Mouse (Mus musculus): ENCODE measurements around the gene Cacng7.
"Not testable (repeated sequence)": the region's sequence is repeated elsewhere in the genome, so short reads cannot be mapped to it uniquely, and the experiment has no call there.

The Cacng7 gene

GRCm38 (mm10) chr7:3332619-3333521, at the start of gene Cacng7:
Gene Cacng7, plus strand, starts transcription at chr7:3332955.
- in situ Hi-C loops (cut with MboI, MseI), result loop anchor here (5.0 kb wide), 1 partner anchor 49 kb away; no protein-coding TSS in a partner anchor

DNA sequence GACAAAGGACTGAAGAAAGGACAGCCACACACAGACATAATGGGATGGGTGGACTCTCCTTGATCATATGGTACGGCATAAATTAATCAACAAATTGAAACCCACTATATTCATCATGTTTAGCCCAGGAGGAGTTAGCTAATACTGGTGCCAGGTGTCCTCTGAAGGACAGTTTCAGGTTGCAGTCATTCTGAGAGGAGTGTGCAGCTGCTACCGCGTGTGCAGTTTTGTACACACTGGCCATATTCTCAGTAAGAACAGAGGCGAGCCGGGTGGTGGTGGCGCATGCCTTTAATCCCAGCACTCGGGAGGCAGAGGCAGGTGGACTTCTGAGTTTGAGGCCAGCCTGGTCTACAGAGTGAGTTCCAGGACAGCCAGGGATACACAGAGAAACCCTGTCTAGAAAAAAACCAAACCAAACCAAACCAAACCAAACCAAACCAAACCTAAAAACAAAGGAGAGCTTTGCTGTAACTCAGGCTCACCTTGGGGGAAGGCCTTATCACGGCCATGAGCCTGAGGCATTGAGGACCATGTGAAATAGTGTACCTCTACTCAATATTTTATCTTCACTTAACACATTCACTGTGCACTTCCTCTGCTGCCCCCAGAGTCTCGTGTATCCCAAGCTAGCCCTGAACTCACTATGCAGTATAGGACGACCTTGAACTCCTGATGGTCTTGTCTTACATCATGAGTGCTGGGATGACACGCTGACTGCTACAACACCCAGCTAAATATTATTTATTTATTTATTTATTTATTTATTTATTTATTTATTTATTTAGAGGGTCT, 49.5 kb upstream of the Cacng7 start:
- in situ Hi-C loops (cut with MboI, MseI), result no loop called here

GRCm38 (mm10) chr7:3284604-3285003, 48.2 kb upstream of the Cacng7 start:
- in situ Hi-C loops (cut with MboI, MseI), result no loop called here

- in situ Hi-C loops (cut with MboI, MseI), result no loop called here
Measured at GRCm38 (mm10) chr7:3286036-3286435, 46.7 kb upstream of the Cacng7 start.

DNA sequence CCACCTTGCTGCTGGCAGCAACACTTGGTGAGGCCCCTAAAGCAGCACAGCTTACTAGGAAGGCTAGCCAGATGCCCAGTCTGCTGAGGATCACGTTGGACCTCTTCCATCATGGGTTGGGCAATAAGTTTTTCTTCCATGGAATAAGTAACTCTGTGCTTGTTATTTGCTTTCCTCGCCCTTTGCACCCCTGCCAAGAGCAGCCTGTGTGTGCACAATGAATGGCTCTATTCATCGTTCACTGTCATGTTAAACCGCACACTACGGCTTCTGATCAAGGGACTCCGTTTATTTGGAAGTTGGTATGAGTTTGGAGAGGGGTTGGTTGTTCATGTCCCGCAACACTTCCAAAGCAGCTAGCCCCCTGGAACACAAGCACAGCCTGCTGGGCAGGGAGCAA, 45.6 kb upstream of the Cacng7 start:
- in situ Hi-C loops (cut with MboI, MseI), result no loop called here

- in situ Hi-C loops (cut with MboI, MseI), result no loop called here
Measured at GRCm38 (mm10) chr7:3288976-3289970, 43.5 kb upstream of the Cacng7 start, which contains the start of the genes Myadm and Prkcg. Gene Myadm, plus strand, starts transcription at chr7:3289080. Gene Prkcg, plus strand, starts transcription at chr7:3289179.

- in situ Hi-C loops (cut with MboI, MseI), result no loop called here
Measured at GRCm38 (mm10) chr7:3290257-3291033, 42.3 kb upstream of the Cacng7 start.

GRCm38 (mm10) chr7:3291197-3291596, 41.6 kb upstream of the Cacng7 start:
- in situ Hi-C loops (cut with MboI, MseI), result no loop called here

DNA sequence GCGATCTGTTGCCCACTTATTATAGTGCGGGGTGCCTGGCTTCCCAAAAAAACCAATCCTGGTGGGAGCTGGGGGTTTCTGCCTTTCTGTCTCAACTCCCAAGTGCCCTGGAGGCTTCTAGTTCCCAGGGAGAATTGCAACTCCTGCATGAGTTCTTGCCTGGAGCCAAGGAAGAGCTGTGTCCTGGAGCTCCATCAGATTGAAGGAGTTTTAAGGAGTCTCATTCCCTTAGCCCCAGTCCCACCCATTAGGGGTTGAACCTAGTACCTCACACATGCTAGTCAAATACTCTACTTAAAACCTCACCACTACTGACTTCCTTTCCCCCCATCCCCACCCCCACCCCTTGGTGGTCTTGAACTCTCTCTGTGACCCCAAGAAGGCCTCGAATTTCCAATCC, 41.0 kb upstream of the Cacng7 start:
- in situ Hi-C loops (cut with MboI, MseI), result no loop called here

GRCm38 (mm10) chr7:3292271-3292670, 40.5 kb upstream of the Cacng7 start:
- in situ Hi-C loops (cut with MboI, MseI), result not testable (repeated sequence)

GRCm38 (mm10) chr7:3292791-3293190, 40.0 kb upstream of the Cacng7 start:
- in situ Hi-C loops (cut with MboI, MseI), result no loop called here

- in situ Hi-C loops (cut with MboI, MseI), result no loop called here
Measured at GRCm38 (mm10) chr7:3294794-3295193, 38.0 kb upstream of the Cacng7 start.

DNA sequence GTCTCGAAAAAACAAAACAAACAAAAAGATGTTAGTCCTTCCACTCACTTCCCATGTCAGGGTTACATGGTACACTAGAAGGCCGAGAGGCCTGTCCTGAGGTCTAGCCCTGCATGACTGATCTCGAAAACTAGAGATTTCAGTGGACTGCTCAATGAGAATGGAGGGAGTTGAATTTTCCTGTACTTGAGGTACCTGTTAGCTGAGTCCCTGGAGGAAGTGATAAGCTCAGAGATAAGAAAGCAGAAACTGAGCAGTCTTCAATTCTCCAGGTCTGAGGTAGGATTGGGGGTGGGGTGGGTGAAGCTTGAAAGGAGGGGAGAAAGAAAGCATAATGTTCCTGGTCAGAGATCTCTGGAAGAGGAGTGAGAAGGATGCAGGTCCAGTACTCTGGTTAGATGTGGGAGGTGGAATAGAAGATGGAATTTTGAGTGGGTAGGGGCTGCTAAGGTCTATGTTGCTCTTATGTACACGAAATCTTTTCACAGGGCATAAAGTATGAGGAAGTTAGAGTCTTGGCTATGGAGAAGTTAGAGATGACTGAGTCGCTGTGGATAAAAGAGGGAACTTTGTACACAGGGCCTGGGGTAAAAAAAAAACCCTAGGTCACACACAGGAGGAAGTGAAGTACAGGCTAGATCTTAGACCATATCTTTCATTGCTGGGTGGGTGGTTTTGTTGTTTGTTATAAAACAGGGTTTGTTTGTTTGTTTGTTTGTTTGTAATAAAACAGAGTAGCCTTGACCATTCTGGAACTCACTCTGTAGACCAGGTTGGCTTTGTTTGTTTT, 37.2 kb upstream of the Cacng7 start:
- in situ Hi-C loops (cut with MboI, MseI), result no loop called here

GRCm38 (mm10) chr7:3296711-3297110, 36.0 kb upstream of the Cacng7 start:
- in situ Hi-C loops (cut with MboI, MseI), result no loop called here

- in situ Hi-C loops (cut with MboI, MseI), result no loop called here
Measured at GRCm38 (mm10) chr7:3299941-3300617, 32.7 kb upstream of the Cacng7 start.

DNA sequence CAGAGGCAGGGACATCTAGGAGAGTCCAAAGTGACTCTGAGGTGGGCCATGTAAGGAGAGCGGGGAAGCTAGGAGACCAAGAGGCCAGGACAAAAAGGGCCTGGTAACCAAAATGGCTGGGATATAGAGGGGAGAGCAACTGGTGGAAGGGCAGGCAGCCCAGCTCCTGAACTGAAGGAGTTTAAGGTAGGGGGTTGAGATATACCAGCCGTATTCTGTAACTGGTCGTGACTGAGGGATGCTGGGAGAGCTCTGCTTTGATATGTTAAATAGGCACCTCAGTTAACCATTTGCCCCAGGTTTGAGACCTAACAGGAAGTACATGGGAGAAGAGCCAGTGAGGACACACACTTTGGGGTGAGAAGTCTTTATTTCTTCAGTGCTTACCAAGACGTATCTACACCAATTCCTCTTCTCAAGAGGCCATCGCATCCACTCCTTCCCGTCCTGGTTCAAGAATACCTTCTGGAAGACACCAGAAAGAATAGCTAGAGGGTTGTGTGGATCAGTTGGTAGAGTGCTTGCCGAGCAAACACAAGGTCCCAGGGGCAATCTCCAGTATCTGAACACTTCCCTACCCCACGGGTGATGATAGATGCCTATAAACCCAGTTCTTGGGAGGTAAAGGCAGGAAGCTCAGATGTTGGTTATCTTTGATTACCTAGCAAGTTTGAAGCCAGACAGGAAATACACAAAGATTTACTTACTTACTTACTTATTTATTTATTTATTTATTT, 31.7 kb upstream of the Cacng7 start:
- in situ Hi-C loops (cut with MboI, MseI), result no loop called here

DNA sequence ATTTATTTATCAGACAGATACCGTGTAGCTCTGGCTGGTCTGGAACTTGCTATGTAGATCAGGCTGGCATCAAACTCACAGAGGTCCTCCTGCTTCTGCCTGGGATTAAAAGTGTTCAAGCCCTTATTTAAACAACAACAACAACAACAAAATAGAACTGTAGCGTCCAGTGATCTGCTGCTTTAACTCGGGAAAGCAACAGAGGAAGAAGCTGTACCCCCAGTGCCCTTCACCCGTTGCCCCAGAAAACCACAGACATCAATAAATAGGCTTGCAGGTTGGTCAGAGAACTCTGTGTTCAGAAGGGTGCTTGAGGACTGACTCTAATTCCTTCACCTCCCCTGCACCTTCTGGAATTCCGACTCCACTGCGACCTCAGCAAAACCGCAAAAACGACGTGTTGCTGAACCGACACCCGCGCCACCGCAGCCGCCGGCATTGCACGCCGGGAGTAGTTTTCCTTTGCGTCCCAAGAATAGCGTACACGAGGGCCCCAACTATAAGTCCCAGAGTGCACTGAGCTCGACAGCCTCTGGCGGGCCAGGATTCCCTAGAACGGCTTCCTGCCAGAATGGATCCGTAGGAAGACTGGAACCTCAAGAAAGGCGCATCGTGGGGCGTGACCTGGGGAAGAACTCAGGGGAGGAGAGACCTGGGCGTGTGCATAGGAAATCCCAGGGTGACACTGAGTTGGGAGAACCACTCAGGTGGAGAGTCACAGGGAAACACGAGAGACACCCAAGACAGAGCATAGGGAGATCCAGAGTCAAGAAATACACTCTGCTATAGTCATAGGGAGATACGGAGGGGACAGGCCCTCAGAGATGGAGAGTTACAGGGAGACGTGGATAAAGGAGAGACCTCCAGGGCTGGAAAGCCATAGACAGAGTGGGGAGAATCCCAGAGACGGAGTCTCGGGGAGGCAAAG, 30.9 kb upstream of the Cacng7 start:
- in situ Hi-C loops (cut with MboI, MseI), result no loop called here

Data from regulatory T cell (primary cell).